Mouse (Mus musculus) gastrocnemius, postnatal 25 days (tissue): Measurements from ENCODE around the gene Eddm3b. TPM values are rescaled to one million over a fixed set of nuclear protein-coding genes. Genes with fewer than 3 reads are reported as not detected.
A peak's percentile ranks its signal among the peaks of the same experiment; 100 is the strongest.

Experiments
- DNase-seq: peaks from one replicate; pipeline ENCODE4 v3.0.0; 2022
- long read RNA-seq, 2 experiments: library from polyadenylated mRNA; stranded (forward); transcript quantifications; one replicate each; pipeline ENCODE4 v2.0.0; 2021
- total RNA-seq, 2 experiments: library from RNA; stranded (reverse); gene quantifications; 1 replicate in 1 of 2; 2 replicates in 1 of 2; pipeline ENCODE4 v1.2.3; 2021

Gene Eddm3b
- not detected for total RNA-seq
- long read RNA-seq, experiment 1: 0 reads
- long read RNA-seq, experiment 2: 0 reads

- no peak for DNase-seq
Observed at GRCm38 (mm10) chr14:51113916-51114560, at the start of gene Eddm3b. Gene Eddm3b (plus strand): TSS chr14:51114426.

GRCm38 (mm10) chr14:51068956-51069355 is 45.3 kb upstream of the Eddm3b start:
- no peak for DNase-seq

GRCm38 (mm10) chr14:51069617-51070016 is 44.6 kb upstream of the Eddm3b start:
- DNase-seq: no peak

- DNase-seq: no peak
Observed at GRCm38 (mm10) chr14:51074335-51074734, 39.9 kb upstream of the Eddm3b start, which contains the start of gene Olfr750. Gene Olfr750 (minus strand): TSS chr14:51074435.

GRCm38 (mm10) chr14:51079180-51079579 is 35.0 kb upstream of the Eddm3b start:
- DNase-seq: no peak

- no peak for DNase-seq
Observed at GRCm38 (mm10) chr14:51081035-51081434, 33.2 kb upstream of the Eddm3b start.

GRCm38 (mm10) chr14:51082599-51083581 is 31.3 kb upstream of the Eddm3b start:
- peak; percentile 19 for DNase-seq

- no peak for DNase-seq
Observed at GRCm38 (mm10) chr14:51083805-51084204, 30.4 kb upstream of the Eddm3b start.

GRCm38 (mm10) chr14:51085086-51085485 is 29.1 kb upstream of the Eddm3b start:
- DNase-seq: no peak

- DNase-seq: no peak
Observed at GRCm38 (mm10) chr14:51085911-51086310, 28.3 kb upstream of the Eddm3b start.

- no peak for DNase-seq
Observed at GRCm38 (mm10) chr14:51087762-51088161, 26.5 kb upstream of the Eddm3b start.

- DNase-seq: peak; percentile 71
Observed at GRCm38 (mm10) chr14:51088166-51088969, 25.9 kb upstream of the Eddm3b start.

GRCm38 (mm10) chr14:51088970-51089673 is 25.1 kb upstream of the Eddm3b start:
- DNase-seq: peak; percentile 94

GRCm38 (mm10) chr14:51089674-51090076 is 24.6 kb upstream of the Eddm3b start:
- DNase-seq: no peak

- peak; percentile 75 for DNase-seq
Observed at GRCm38 (mm10) chr14:51090077-51090781, 24.0 kb upstream of the Eddm3b start.

- DNase-seq: peak; percentile 78
Observed at GRCm38 (mm10) chr14:51090921-51091900, 23.0 kb upstream of the Eddm3b start, which contains the start of the genes Rnase4 and Ang. Gene Rnase4 (plus strand): TSS chr14:51091077. Gene Ang (plus strand): TSS chr14:51091150.

GRCm38 (mm10) chr14:51092073-51092620 is 22.1 kb upstream of the Eddm3b start:
- DNase-seq: no peak

- peak; percentile 37 for DNase-seq
Observed at GRCm38 (mm10) chr14:51093496-51093895, 20.7 kb upstream of the Eddm3b start.
